ENCODE assay signal across 11 mouse cellular contexts in the genomic region with DNA sequence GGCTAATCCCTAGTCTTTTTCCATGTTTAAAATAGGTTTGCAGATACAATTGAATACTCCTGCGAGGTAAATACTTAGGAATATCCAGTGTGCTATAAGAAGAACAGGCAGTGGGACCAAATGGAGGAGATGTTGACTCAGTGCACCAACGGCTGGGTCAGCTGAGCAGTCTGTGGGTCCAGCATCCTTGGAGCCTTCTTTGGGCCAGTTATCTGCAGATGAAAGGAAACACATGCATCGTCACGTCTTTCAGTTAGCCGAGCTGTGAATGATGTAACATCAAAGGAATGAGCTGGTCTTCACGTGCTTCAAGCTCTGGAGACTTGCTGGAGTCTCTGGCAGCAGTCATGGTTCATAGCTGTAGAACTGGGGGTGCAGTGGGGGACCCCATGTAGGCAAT.
"Had no signal": no experiment of that assay in that cellular context is flagged by ENCODE, and none has a peak within 500 bp of the region (broad histone marks: within the 10 kb centered on the region; RNA-seq: fewer than 3 reads in every experiment).

No protein-coding gene starts in this region.

- H3K4me1 ChIP-seq: midbrain, embryonic 13.5 days had no signal

- DNase-seq: kidney, postnatal 10 days; kidney, postnatal 4 days; lung, postnatal 14 days; thymus, postnatal 4 days had no signal

- H3K27me3 ChIP-seq: limb, embryonic 12.5 days; lung, embryonic 15.5 days; megakaryocyte, embryonic 14.5 days had no signal

- H3K9me3 ChIP-seq: limb, embryonic 12.5 days; lung, embryonic 15.5 days; midbrain, embryonic 13.5 days had no signal

- H3K36me3 ChIP-seq: limb, embryonic 12.5 days; lung, embryonic 15.5 days; midbrain, embryonic 13.5 days had no signal

- H3K27ac ChIP-seq: layer of hippocampus, adult 2 months; limb, embryonic 12.5 days; lung, embryonic 15.5 days; macrophage; midbrain, embryonic 13.5 days; stomach, postnatal 0 days had no signal

- H3K4me2 ChIP-seq: limb, embryonic 12.5 days; lung, embryonic 15.5 days; midbrain, embryonic 13.5 days had no signal

- H3K4me3 ChIP-seq: layer of hippocampus, adult 2 months; limb, embryonic 12.5 days; lung, embryonic 15.5 days; megakaryocyte, embryonic 14.5 days; midbrain, embryonic 13.5 days had no signal

- ATAC-seq: midbrain, embryonic 13.5 days had no signal

- H3K9ac ChIP-seq: limb, embryonic 12.5 days; lung, embryonic 15.5 days; midbrain, embryonic 13.5 days had no signal
